Mouse (Mus musculus) embryonic facial prominence, embryonic 13.5 days (tissue): ENCODE measurements around the gene Fetub. TPM values are rescaled to one million over a fixed set of nuclear protein-coding genes. Genes with fewer than 3 reads are reported as not detected.
"Not testable (repeated sequence)": the region's sequence is repeated elsewhere in the genome, so short reads cannot be mapped to it uniquely, and the experiment has no call there.

Experiments used
- ATAC-seq: fragments of 200-750 bp; cut with Nextera tagmentation; 2 replicates; pipeline ENCODE4 v1.8.0; 2017; ENCODE audit warnings: low read depth; ENCODE audit not compliant: insufficient number of reproducible peaks, insufficient read depth, low FRiP score, low TSS enrichment
- H3K27ac ChIP-seq: fragments of 300-500 bp; sonication (generic); 2 replicates; pipeline ENCODE4 v1.5.1; 2015; ENCODE audit warnings: moderate library complexity, mild to moderate bottlenecking, inconsistent platforms
- H3K27me3 ChIP-seq: fragments of 300-500 bp; sonication (generic); 2 replicates; pipeline ENCODE4 v1.6.1; 2015; ENCODE audit warnings: mild to moderate bottlenecking, inconsistent platforms
- H3K36me3 ChIP-seq: fragments of 300-500 bp; sonication (generic); 2 replicates; pipeline ENCODE4 v1.6.1; 2015; ENCODE audit warnings: mild to moderate bottlenecking, inconsistent platforms
- H3K4me1 ChIP-seq: fragments of 300-500 bp; sonication (generic); 2 replicates; pipeline ENCODE4 v1.6.1; 2015; ENCODE audit warnings: inconsistent platforms
- H3K4me2 ChIP-seq: fragments of 300-500 bp; sonication (generic); 2 replicates; pipeline ENCODE4 v1.6.1; 2015; ENCODE audit warnings: moderate library complexity, mild to moderate bottlenecking, inconsistent platforms
- H3K4me3 ChIP-seq: fragments of 300-500 bp; sonication (generic); 2 replicates; pipeline ENCODE4 v1.5.1; 2015; ENCODE audit warnings: mild to moderate bottlenecking, inconsistent platforms
- H3K9ac ChIP-seq: fragments of 300-500 bp; sonication (generic); 2 replicates; pipeline ENCODE4 v1.6.1; 2015; ENCODE audit warnings: mild to moderate bottlenecking, inconsistent platforms
- H3K9me3 ChIP-seq: fragments of 300-500 bp; sonication (generic); 2 replicates; pipeline ENCODE4 v1.6.1; 2016; ENCODE audit warnings: inconsistent platforms
- WGBS: fragments of 180-500 bp; shearing (Covaris S2); methylation state at CpG from one replicate; pipeline ENCODE4 v1.1.7; 2015; ENCODE audit warnings: mixed read lengths; 5-methylcytosine and 5-hydroxymethylcytosine counted together
- polyA plus RNA-seq: library from polyadenylated mRNA; unstranded; fragments of >200 nt; fragmentation: Nextera tagmentation; extraction: Ambion mirVana; gene quantifications from 2 replicates; pipeline ENCODE4 v1.2.1, GENCODE M21; 2015

The Fetub gene
- polyA plus RNA-seq, 1 experiment from 2014 or later = 1.2 TPM

DNA sequence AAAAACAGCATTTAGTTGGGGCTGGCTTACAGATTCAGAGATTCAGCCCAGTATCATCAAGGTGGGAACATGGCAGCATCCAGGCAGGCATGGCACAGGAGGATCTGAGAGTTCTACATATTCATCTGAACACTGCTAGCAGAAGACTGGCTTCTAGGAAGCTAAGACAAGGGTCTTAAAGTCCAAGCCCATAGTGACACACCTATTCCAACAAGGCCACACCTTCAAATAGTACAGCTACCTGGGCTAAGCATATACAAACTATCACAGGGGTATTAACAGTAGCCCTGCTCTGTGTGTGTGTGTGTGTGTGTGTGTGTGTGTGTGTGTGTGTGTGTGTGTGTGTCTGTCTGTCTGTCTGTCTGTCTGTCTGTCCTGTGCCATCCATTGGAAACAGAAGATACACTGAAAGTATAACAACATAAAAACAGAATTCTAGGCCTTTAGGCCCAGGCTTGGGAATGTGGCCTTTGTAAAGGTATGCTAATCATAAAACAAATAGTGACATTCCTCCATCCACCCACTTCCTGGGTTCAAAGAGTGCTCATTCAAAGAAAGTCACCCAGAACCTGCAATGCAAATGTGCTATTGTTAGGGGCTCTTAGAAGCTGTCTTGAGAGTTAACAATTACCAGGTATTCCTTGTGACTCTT lies 23.8 kb downstream of the Fetub start:
- H3K9me3 ChIP-seq, H3K4me3 ChIP-seq, H3K27ac ChIP-seq, ATAC-seq, H3K4me1 ChIP-seq, H3K9ac ChIP-seq, H3K36me3 ChIP-seq, H3K27me3 ChIP-seq, H3K4me2 ChIP-seq: not testable (repeated sequence)

DNA sequence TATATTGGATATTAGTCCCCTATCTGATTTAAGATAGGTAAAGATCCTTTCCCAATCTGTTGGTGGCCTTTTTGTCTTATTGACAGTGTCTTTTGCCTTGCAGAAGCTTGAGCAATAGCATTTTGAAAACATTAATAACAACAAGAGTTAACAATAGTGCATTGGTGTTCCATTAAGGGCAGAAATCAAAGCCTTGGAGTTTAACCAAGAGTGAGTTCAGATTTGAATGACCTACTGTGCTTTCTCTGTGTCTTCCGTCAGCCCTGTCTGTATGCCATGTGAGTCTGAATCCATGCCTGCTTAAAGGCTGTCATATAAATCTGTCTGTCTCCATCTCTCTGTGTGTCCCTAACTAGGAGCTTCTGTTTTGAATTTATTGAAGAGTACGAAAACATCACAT lies 29.2 kb downstream of the Fetub start:
- WGBS = 52% methylated on average over 2 of the region's 2 CpGs

DNA sequence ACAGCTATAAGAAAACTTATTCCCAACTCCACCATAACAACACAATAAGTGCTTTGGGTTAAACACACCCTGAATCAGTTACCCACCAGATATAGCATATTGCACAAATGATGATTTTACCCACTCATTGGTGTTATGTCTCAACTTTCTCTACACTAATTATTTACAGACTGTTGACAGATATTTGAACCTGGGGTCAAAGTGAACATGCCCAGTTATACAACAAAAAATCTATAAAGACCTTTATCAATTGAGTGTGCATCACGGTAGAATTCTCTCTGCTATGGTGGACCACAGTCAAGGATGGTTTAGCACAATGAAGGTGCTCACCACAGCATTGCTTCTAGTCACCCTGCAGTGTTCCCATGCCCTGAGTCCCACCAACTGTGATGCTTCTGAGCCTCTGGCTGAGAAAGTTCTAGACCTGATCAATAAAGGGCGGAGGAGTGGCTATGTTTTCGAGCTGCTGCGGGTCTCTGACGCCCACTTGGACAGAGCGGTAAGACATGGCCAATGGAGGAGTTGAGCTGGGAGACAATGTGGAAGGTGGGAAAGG lies 32.8 kb downstream of the Fetub start, which contains the start of gene Hrg:
Hrg (plus strand) TSS at position 233 of the 556 bp plus-strand sequence.
- H3K4me1 ChIP-seq = no peaks in the 10 kb centered on the region
- no peak for ATAC-seq
- H3K36me3 ChIP-seq = no peaks in the 10 kb centered on the region
- H3K9me3 ChIP-seq = no peaks in the 10 kb centered on the region
- H3K4me3 ChIP-seq = no peak within 1 kb of the TSS
- 92% methylated on average over 6 of the region's 6 CpGs for WGBS
- no peak within 1 kb of the TSS for H3K27ac ChIP-seq
- H3K27me3 ChIP-seq = no peaks in the 10 kb centered on the region
- H3K4me2 ChIP-seq = no peak within 1 kb of the TSS
- no peak within 1 kb of the TSS for H3K9ac ChIP-seq

More for the DNA sequence above, 29.2 kb downstream of the Fetub start:
- Histone ChIP-seq H3K9ac (no peak overlapping the region), H3K27me3 (no peaks in the 10 kb centered on the region), H3K4me1 (no peaks in the 10 kb centered on the region), H3K4me3 (no peak overlapping the region), H3K36me3 (no peaks in the 10 kb centered on the region), H3K9me3 (no peaks in the 10 kb centered on the region), H3K4me2 (no peak overlapping the region), H3K27ac (no peak overlapping the region)
- ATAC-seq = no peak

GRCm38 (mm10) chr16:22953069-22953468 lies 34.9 kb downstream of the Fetub start:
- H3K9me3 ChIP-seq = no peaks in the 10 kb centered on the region
- H3K36me3 ChIP-seq = no peaks in the 10 kb centered on the region
- H3K9ac ChIP-seq = no peak overlapping the region
- WGBS = 26% methylated on average over 4 of the region's 4 CpGs
- no peak overlapping the region for H3K27ac ChIP-seq
- H3K27me3 ChIP-seq = no peaks in the 10 kb centered on the region
- no peak overlapping the region for H3K4me3 ChIP-seq
- ATAC-seq = no peak
- no peak overlapping the region for H3K4me2 ChIP-seq
- no peaks in the 10 kb centered on the region for H3K4me1 ChIP-seq

DNA sequence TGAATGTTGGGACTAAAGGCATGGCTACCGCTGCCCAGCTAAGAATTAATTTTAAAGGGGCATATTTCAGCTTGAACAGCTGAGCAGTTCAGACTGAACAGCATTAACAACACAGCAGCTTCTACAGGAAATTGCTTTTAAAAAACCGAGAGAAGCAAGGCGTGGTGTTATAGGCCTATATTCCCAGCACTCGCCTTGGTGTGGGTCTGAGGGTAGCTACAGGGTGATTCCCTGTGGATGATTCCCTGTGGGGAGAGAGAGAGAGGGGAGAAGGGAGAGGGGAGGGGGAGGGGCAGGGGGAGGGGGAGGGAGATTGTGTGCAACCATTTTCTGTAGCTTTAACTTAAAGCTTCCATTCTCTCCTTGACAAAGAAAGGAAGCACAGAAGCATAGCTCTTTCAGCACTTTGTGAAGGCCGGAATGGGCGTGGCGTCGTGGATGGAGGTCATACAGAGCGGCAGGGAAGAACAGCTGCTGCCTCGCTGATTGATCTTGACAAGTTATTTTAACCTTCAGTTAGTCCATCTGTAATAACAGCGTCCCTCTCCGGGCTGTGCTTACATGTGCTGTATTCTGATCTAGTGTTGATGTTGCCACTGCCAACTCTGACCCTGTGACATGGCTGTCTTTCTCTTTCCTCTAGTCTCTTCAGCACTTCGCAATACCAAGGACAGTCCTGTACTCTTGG lies 37.4 kb downstream of the Fetub start:
- no peak overlapping the region for H3K9ac ChIP-seq
- WGBS = 51% methylated on average over 13 of the region's 13 CpGs
- no peak for ATAC-seq
- no peaks in the 10 kb centered on the region for H3K9me3 ChIP-seq
- no peaks in the 10 kb centered on the region for H3K4me1 ChIP-seq
- no peaks in the 10 kb centered on the region for H3K36me3 ChIP-seq
- no peaks in the 10 kb centered on the region for H3K27me3 ChIP-seq
- H3K4me3 ChIP-seq = no peak overlapping the region
- no peak overlapping the region for H3K4me2 ChIP-seq
- no peak overlapping the region for H3K27ac ChIP-seq

- H3K4me1 ChIP-seq = no peaks in the 10 kb centered on the region
- H3K27ac ChIP-seq = no peak overlapping the region
- WGBS = 80% methylated on average over 11 of the region's 11 CpGs
- no peak for ATAC-seq
- no peaks in the 10 kb centered on the region for H3K36me3 ChIP-seq
- no peaks in the 10 kb centered on the region for H3K27me3 ChIP-seq
- no peak overlapping the region for H3K9ac ChIP-seq
- no peak overlapping the region for H3K4me3 ChIP-seq
- H3K9me3 ChIP-seq = no peaks in the 10 kb centered on the region
- no peak overlapping the region for H3K4me2 ChIP-seq
These were observed 37.9 kb downstream of the Fetub start for GRCm38 (mm10) chr16:22956085-22956439.

GRCm38 (mm10) chr16:22961073-22961472 lies 42.9 kb downstream of the Fetub start:
- Histone ChIP-seq H3K27ac (no peak overlapping the region), H3K9ac (no peak overlapping the region), H3K4me2 (no peak overlapping the region), H3K36me3 (no peaks in the 10 kb centered on the region), H3K27me3 (no peaks in the 10 kb centered on the region), H3K4me3 (no peak overlapping the region), H3K4me1 (no peaks in the 10 kb centered on the region), H3K9me3 (no peaks in the 10 kb centered on the region)
- no peak for ATAC-seq
- WGBS = 93% methylated on average over 8 of the region's 8 CpGs

- no peak for ATAC-seq
- H3K4me2 ChIP-seq = no peak overlapping the region
- no peaks in the 10 kb centered on the region for H3K4me1 ChIP-seq
- no peak overlapping the region for H3K27ac ChIP-seq
- no peak overlapping the region for H3K4me3 ChIP-seq
- WGBS = 65% methylated on average over 5 of the region's 5 CpGs
- H3K9ac ChIP-seq = no peak overlapping the region
- no peaks in the 10 kb centered on the region for H3K36me3 ChIP-seq
- H3K9me3 ChIP-seq = no peaks in the 10 kb centered on the region
- no peaks in the 10 kb centered on the region for H3K27me3 ChIP-seq
These were observed 44.1 kb downstream of the Fetub start for GRCm38 (mm10) chr16:22962256-22962655.

DNA sequence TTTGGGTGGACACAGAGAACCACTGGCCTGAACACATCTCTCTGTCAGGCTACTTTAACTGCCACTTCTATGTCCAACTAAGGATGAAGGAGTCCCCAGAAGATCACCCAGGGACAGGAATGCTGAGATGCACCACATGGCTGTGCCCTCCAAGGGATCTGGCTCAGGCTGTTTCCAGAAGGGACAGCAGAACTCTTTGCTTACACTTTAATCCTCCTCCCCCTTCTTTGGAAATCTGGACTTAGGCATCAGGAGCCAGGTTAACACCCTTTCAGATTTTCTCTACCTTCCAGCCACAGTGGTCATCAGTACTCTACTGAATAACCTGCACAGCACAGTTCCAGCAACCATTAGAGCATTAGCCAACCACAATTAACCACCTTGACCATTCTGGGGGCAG lies 45.2 kb downstream of the Fetub start:
- H3K36me3 ChIP-seq = no peaks in the 10 kb centered on the region
- no peaks in the 10 kb centered on the region for H3K4me1 ChIP-seq
- no peak for ATAC-seq
- no peak overlapping the region for H3K27ac ChIP-seq
- H3K4me2 ChIP-seq = no peak overlapping the region
- H3K9ac ChIP-seq = no peak overlapping the region
- no peak overlapping the region for H3K4me3 ChIP-seq
- H3K27me3 ChIP-seq = no peaks in the 10 kb centered on the region
- H3K9me3 ChIP-seq = no peaks in the 10 kb centered on the region

GRCm38 (mm10) chr16:22967383-22968030 lies 49.4 kb downstream of the Fetub start:
- 61% methylated on average over 1 of the region's 1 CpGs for WGBS

More at GRCm38 (mm10) chr16:22967383-22968030, 49.4 kb downstream of the Fetub start:
- no peak for ATAC-seq
- Histone ChIP-seq H3K4me2 (no peak overlapping the region), H3K4me1 (no peaks in the 10 kb centered on the region), H3K27ac (no peak overlapping the region), H3K27me3 (no peaks in the 10 kb centered on the region), H3K4me3 (no peak overlapping the region), H3K9ac (no peak overlapping the region), H3K36me3 (no peaks in the 10 kb centered on the region), H3K9me3 (no peaks in the 10 kb centered on the region)
